Mouse (Mus musculus): ENCODE data around the gene Nipa2.

The Nipa2 gene

GRCm38 (mm10) chr7:55962004-55962908 lies at the start of gene Nipa2:
Gene Nipa2 (minus strand): TSS chr7:55962476.
- peak; percentile 95 for DNase-seq

- no peak for DNase-seq
These were observed 48.7 kb upstream of the Nipa2 start for GRCm38 (mm10) chr7:56011018-56011333.

GRCm38 (mm10) chr7:56010318-56011017 lies 48.2 kb upstream of the Nipa2 start:
- DNase-seq = no peak

- DNase-seq = peak; percentile 16
These were observed 36.7 kb upstream of the Nipa2 start for GRCm38 (mm10) chr7:55998997-55999396.

GRCm38 (mm10) chr7:55995013-55995412 lies 32.7 kb upstream of the Nipa2 start:
- peak; percentile 4 for DNase-seq

GRCm38 (mm10) chr7:55991858-55992257 lies 29.6 kb upstream of the Nipa2 start:
- DNase-seq = no peak

GRCm38 (mm10) chr7:55991129-55991528 lies 28.9 kb upstream of the Nipa2 start:
- DNase-seq = no peak

GRCm38 (mm10) chr7:55986526-55987214 lies 24.4 kb upstream of the Nipa2 start:
- peak; percentile 78 for DNase-seq

- no peak for DNase-seq
These were observed 22.5 kb upstream of the Nipa2 start for GRCm38 (mm10) chr7:55984754-55985153.

- DNase-seq = no peak
These were observed 20.8 kb upstream of the Nipa2 start for GRCm38 (mm10) chr7:55983107-55983506.

- DNase-seq = no peak
These were observed 19.9 kb upstream of the Nipa2 start for GRCm38 (mm10) chr7:55982010-55982700.

GRCm38 (mm10) chr7:55981511-55981910 lies 19.2 kb upstream of the Nipa2 start:
- DNase-seq = no peak

GRCm38 (mm10) chr7:55974429-55974828 lies 12.2 kb upstream of the Nipa2 start:
- no peak for DNase-seq

- DNase-seq = no peak
These were observed 7.1 kb upstream of the Nipa2 start for GRCm38 (mm10) chr7:55969415-55969814.

- peak; percentile 10 for DNase-seq
These were observed 6.1 kb upstream of the Nipa2 start for GRCm38 (mm10) chr7:55968258-55968901.

- DNase-seq = peak; percentile 25
These were observed 4.7 kb upstream of the Nipa2 start for GRCm38 (mm10) chr7:55966866-55967460.

- DNase-seq = no peak
These were observed 1.8 kb downstream of the Nipa2 start for GRCm38 (mm10) chr7:55960506-55960905.

- DNase-seq = no peak
These were observed 2.5 kb downstream of the Nipa2 start for GRCm38 (mm10) chr7:55959801-55960200.

GRCm38 (mm10) chr7:55957916-55958315 lies 4.4 kb downstream of the Nipa2 start:
- DNase-seq = no peak

GRCm38 (mm10) chr7:55957178-55957577 lies 5.1 kb downstream of the Nipa2 start:
- DNase-seq = no peak

GRCm38 (mm10) chr7:55956054-55956453 lies 6.2 kb downstream of the Nipa2 start:
- DNase-seq = no peak

- DNase-seq = no peak
These were observed 23.9 kb downstream of the Nipa2 start for GRCm38 (mm10) chr7:55938341-55938740.
